Mouse (Mus musculus): ENCODE results near the gene Cox4i1. TPM values are rescaled to one million over a fixed set of nuclear protein-coding genes. Genes with fewer than 3 reads are reported as not detected.

Gene Cox4i1
- total and polyA plus RNA-seq, 2 experiments from 2014 or later, result 436 to 1,351 TPM

DNA sequence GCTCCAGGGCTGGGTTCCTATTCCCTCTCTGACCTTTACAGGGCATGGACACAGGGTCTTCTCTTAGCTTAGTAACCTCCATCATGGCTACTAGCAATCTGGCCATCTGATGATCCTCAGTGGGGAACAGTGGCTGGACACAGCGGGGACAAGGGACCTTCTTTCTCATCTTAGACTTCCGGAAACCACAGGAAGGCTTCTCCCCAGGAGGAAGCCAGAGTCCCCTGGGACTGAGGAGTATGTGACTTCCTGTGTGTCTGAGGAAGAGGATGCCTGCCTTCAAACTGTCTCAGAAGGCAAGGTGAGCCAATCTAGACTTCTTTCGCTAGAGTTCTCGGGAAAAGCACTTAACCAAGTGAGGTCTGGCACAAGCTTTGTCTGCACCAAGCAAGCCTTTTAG, 32.0 kb downstream of the Cox4i1 start:
- no peak for TF ChIP-seq CTCF (IDR thresholded peaks at IDR 0.05; ENCODE audit: low read depth)
- no peak overlapping the region for H3K27ac ChIP-seq (ENCODE audit: low read depth, low read length)
- ATAC-seq (no peak), DNase-seq (no peak)
- no peak overlapping the region for H3K9ac ChIP-seq
- H3K9me3 ChIP-seq (ENCODE audit: low read length), result no peaks in the 10 kb centered on the region
- H3K4me3 ChIP-seq (ENCODE audit: low read depth, low read length), result no peak overlapping the region
- no peak overlapping the region for H3K4me2 ChIP-seq (ENCODE audit: low read depth)
- 85% methylated on average over 4 of the region's 4 CpGs for WGBS
- no peaks in the 10 kb centered on the region for H3K4me1 ChIP-seq (ENCODE audit: insufficient read depth)
- H3K36me3 ChIP-seq (ENCODE audit: insufficient read depth), result no peaks in the 10 kb centered on the region
- no peaks in the 10 kb centered on the region for H3K27me3 ChIP-seq (ENCODE audit: insufficient read depth, low read length)

DNA sequence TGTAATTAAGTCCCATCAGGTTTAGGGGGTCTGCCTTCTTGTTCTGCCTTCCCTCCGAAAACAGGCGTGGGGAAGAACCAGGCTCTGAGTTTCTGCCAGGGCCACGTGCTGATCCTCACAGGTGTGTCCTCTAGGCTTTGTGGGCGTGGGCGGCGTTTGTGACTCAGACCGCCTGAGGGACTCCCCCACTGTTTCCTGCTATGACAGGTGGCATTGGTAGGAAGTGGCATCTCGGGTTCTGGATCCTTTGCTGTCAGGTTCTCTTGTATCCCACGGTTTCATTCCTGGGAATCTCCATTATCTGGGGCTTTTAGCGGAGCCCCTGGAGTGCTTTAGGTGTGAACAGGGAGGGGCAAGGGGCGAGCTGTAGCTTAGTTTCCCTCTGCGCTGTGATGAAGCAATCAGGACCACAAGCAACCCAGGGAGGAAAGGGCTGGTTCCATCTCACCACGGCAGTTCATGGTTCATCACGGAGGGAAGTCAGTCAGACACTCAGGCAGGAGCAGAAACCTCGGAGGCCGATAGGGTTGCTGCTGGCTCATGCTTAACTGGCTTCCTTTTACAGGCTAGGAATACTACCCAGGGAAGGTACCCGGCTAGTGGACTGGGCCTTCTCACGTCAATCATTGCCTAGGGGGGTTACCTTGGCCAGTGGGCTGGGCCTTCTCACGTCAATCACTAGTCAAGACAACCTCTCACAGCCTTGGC, 33.9 kb downstream of the Cox4i1 start:
- Histone ChIP-seq H3K9ac (no peak overlapping the region), H3K4me2 (ENCODE audit: low read depth) (no peak overlapping the region), H3K27me3 (ENCODE audit: insufficient read depth, low read length) (no peaks in the 10 kb centered on the region), H3K27ac (ENCODE audit: low read depth, low read length) (no peak overlapping the region), H3K9me3 (ENCODE audit: low read length) (no peaks in the 10 kb centered on the region), H3K4me1 (ENCODE audit: insufficient read depth) (no peaks in the 10 kb centered on the region), H3K36me3 (ENCODE audit: insufficient read depth) (no peaks in the 10 kb centered on the region), H3K4me3 (ENCODE audit: low read depth, low read length) (no peak overlapping the region)
- 73% methylated on average over 19 of the region's 19 CpGs for WGBS
- TF ChIP-seq CTCF (IDR thresholded peaks at IDR 0.05; ENCODE audit: low read depth), result no peak
- no peak for DNase-seq
- ATAC-seq, result no peak

GRCm38 (mm10) chr8:120704203-120704602, 36.2 kb downstream of the Cox4i1 start:
- Histone ChIP-seq H3K27ac (ENCODE audit: low read depth, low read length) (no peak overlapping the region), H3K9ac (no peak overlapping the region), H3K4me2 (ENCODE audit: low read depth) (no peak overlapping the region), H3K27me3 (ENCODE audit: insufficient read depth, low read length) (no peaks in the 10 kb centered on the region), H3K9me3 (ENCODE audit: low read length) (no peaks in the 10 kb centered on the region), H3K4me3 (ENCODE audit: low read depth, low read length) (no peak overlapping the region), H3K4me1 (ENCODE audit: insufficient read depth) (no peaks in the 10 kb centered on the region), H3K36me3 (ENCODE audit: insufficient read depth) (no peaks in the 10 kb centered on the region)
- TF ChIP-seq CTCF (IDR thresholded peaks at IDR 0.05; ENCODE audit: low read depth), result no peak
- ATAC-seq (no peak), DNase-seq (no peak)
- WGBS, result 78% methylated on average over 9 of the region's 9 CpGs

DNA sequence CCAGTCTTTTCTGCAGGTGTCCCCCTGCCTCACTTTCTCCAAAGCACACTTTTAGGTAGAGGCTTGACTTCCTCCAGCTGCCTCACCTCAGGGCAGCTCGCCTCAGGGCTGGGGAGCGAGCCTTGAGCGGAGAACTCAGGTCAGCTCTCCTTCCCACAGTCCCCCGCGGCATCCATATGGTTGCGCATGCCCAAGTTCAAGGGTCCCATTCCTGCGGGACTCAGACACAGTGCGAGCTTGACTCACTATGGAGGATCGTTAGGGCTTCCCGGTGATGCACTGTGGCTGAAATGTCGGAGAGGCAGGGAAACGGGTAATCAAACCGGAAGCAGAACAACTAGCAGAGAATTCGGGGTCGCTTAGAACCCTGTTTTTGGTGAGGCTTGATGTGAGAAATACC, 37.1 kb downstream of the Cox4i1 start:
- Histone ChIP-seq H3K4me3 (ENCODE audit: low read depth, low read length) (no peak overlapping the region), H3K4me2 (ENCODE audit: low read depth) (no peak overlapping the region), H3K27ac (ENCODE audit: low read depth, low read length) (no peak overlapping the region), H3K27me3 (ENCODE audit: insufficient read depth, low read length) (no peaks in the 10 kb centered on the region), H3K9ac (no peak overlapping the region), H3K36me3 (ENCODE audit: insufficient read depth) (no peaks in the 10 kb centered on the region), H3K4me1 (ENCODE audit: insufficient read depth) (no peaks in the 10 kb centered on the region), H3K9me3 (ENCODE audit: low read length) (no peaks in the 10 kb centered on the region)
- no peak for TF ChIP-seq CTCF (IDR thresholded peaks at IDR 0.05; ENCODE audit: low read depth)
- ATAC-seq (no peak), DNase-seq (no peak)
- WGBS, result 84% methylated on average over 15 of the region's 15 CpGs

DNA sequence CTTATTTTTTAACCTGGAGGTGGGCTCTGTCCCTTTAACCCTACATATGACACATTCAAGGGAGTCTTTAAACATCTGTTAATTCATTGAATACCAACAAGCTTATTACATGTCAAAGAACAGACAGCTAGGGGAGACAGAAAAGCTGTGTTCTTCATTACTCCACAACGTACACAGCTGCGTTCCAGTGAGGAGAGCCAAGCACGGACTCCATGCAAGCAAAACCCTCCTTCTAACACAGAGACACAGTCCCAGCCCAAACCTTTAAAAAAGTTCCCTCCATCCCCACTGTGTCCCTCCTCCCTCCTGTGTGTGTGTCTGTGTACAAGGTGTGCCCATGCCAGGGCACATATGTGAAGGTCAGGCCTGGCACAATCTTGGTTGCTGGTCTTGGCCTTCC, 38.2 kb downstream of the Cox4i1 start:
- Histone ChIP-seq H3K9ac (no peak overlapping the region), H3K36me3 (ENCODE audit: insufficient read depth) (no peaks in the 10 kb centered on the region), H3K27ac (ENCODE audit: low read depth, low read length) (no peak overlapping the region), H3K4me3 (ENCODE audit: low read depth, low read length) (no peak overlapping the region), H3K9me3 (ENCODE audit: low read length) (no peaks in the 10 kb centered on the region), H3K4me1 (ENCODE audit: insufficient read depth) (no peaks in the 10 kb centered on the region), H3K4me2 (ENCODE audit: low read depth) (no peak overlapping the region), H3K27me3 (ENCODE audit: insufficient read depth, low read length) (no peaks in the 10 kb centered on the region)
- 83% methylated on average over 3 of the region's 3 CpGs for WGBS
- no peak for TF ChIP-seq CTCF (IDR thresholded peaks at IDR 0.05; ENCODE audit: low read depth)
- no peak for DNase-seq
- ATAC-seq, result no peak

- Histone ChIP-seq H3K27ac (ENCODE audit: low read depth, low read length) (no peak overlapping the region), H3K9ac (no peak overlapping the region), H3K27me3 (ENCODE audit: insufficient read depth, low read length) (no peaks in the 10 kb centered on the region), H3K4me3 (ENCODE audit: low read depth, low read length) (no peak overlapping the region), H3K9me3 (ENCODE audit: low read length) (no peaks in the 10 kb centered on the region), H3K36me3 (ENCODE audit: insufficient read depth) (no peaks in the 10 kb centered on the region), H3K4me2 (ENCODE audit: low read depth) (no peak overlapping the region), H3K4me1 (ENCODE audit: insufficient read depth) (no peaks in the 10 kb centered on the region)
- WGBS, result 84% methylated on average over 10 of the region's 10 CpGs
- ATAC-seq (no peak), DNase-seq (no peak)
- no peak for TF ChIP-seq CTCF (IDR thresholded peaks at IDR 0.05; ENCODE audit: low read depth)
Observed at GRCm38 (mm10) chr8:120709176-120709575, 41.2 kb downstream of the Cox4i1 start.

- H3K4me2 ChIP-seq (ENCODE audit: low read depth), result no peak overlapping the region
- H3K4me3 ChIP-seq (ENCODE audit: low read depth, low read length), result no peak overlapping the region
- H3K9me3 ChIP-seq (ENCODE audit: low read length), result no peaks in the 10 kb centered on the region
- DNase-seq (no peak), ATAC-seq (no peak)
- H3K27ac ChIP-seq (ENCODE audit: low read depth, low read length), result no peak overlapping the region
- no peaks in the 10 kb centered on the region for H3K4me1 ChIP-seq (ENCODE audit: insufficient read depth)
- H3K9ac ChIP-seq, result no peak overlapping the region
- no peaks in the 10 kb centered on the region for H3K27me3 ChIP-seq (ENCODE audit: insufficient read depth, low read length)
- no peaks in the 10 kb centered on the region for H3K36me3 ChIP-seq (ENCODE audit: insufficient read depth)
- WGBS, result 76% methylated on average over 6 of the region's 6 CpGs
- no peak for TF ChIP-seq CTCF (IDR thresholded peaks at IDR 0.05; ENCODE audit: low read depth)
Observed at GRCm38 (mm10) chr8:120715200-120715599, 47.2 kb downstream of the Cox4i1 start.

Measured in forebrain, postnatal 0 days (tissue).